Mouse (Mus musculus) lung, postnatal 0 days (tissue): ENCODE data around the gene Rbm42.
A peak's percentile ranks its signal among the peaks of the same experiment; 100 is the strongest.

Experiments used
- CTCF ChIP-seq: IDR thresholded peaks from 2 replicates; pipeline ENCODE4 v1.5.1; 2016; ENCODE audit warnings: antibody characterized with exemption, mild to moderate bottlenecking
- EP300 ChIP-seq: IDR thresholded peaks from 2 replicates; pipeline ENCODE4 v1.6.1; 2016; ENCODE audit warnings: antibody characterized with exemption, mild to moderate bottlenecking, control low read depth

GRCm38 (mm10) chr7:30613529-30614112 is 36.5 kb downstream of the Rbm42 start:
- TF ChIP-seq CTCF: peak; percentile 74
- no peak for TF ChIP-seq EP300
